Mouse (Mus musculus): ENCODE data around the gene Lpar6.

DNA sequence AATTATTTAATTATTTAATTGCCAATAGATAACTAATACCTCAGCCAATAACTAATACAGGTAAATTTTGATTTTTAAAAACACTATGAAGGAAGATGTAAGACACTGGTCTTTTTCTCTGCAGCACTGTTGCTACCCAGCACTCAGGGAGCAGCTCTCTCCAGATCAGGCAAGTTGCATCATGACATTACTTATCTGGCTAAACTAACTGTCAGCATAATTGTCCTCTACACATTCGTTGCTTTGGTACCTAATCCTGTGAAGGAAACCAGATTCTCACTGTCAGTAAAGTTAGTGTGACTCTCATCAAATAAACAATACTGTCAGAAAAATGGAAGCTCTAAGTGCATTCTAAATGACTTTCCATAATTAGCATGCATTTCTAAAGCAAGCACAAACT, 10.8 kb upstream of the Lpar6 start:
- no peak for TF ChIP-seq CTCF (IDR thresholded peaks at IDR 0.05; ENCODE audit: control insufficient read depth, insufficient read depth, low read length)
- no peak for TF ChIP-seq POLR2A (IDR thresholded peaks at IDR 0.05; ENCODE audit: borderline replicate concordance, control insufficient read depth, low read depth, low read length)

Data from bone marrow, adult 2 months (tissue).